Mouse (Mus musculus): Measurements from ENCODE around the gene Fbxl15. TPM values are rescaled to one million over a fixed set of nuclear protein-coding genes. Genes with fewer than 3 reads are reported as not detected.

The Fbxl15 gene
- polyA plus RNA-seq, 1 experiment, result not detected

GRCm38 (mm10) chr19:46369204-46369603, 41.2 kb downstream of the Fbxl15 start:
- Histone ChIP-seq H3K27ac (ENCODE audit: insufficient read depth, low read depth, low read length) (no peak overlapping the region), H3K4me3 (ENCODE audit: insufficient read depth, low read depth, low read length) (no peak overlapping the region), H3K4me1 (ENCODE audit: control insufficient read depth, insufficient read depth, low read length) (peaks cover 16% of the 10 kb centered on the region)
- no peak for TF ChIP-seq CTCF (IDR thresholded peaks at IDR 0.05; ENCODE audit: insufficient read depth, low read depth, low read length)
- no peak for TF ChIP-seq POLR2A (IDR thresholded peaks at IDR 0.05; ENCODE audit: insufficient read depth, low read depth, low read length)
- 25% methylated on average over 4 of the region's 4 CpGs for WGBS

GRCm38 (mm10) chr19:46374477-46375088, 46.6 kb downstream of the Fbxl15 start:
- WGBS, result 47% methylated on average over 21 of the region's 21 CpGs
- peaks cover 11% of the 10 kb centered on the region for H3K4me1 ChIP-seq (ENCODE audit: control insufficient read depth, insufficient read depth, low read length)
- no peak overlapping the region for H3K4me3 ChIP-seq (ENCODE audit: insufficient read depth, low read depth, low read length)
- TF ChIP-seq POLR2A (IDR thresholded peaks at IDR 0.05; ENCODE audit: insufficient read depth, low read depth, low read length), result no peak
- H3K27ac ChIP-seq (ENCODE audit: insufficient read depth, low read depth, low read length), result no peak overlapping the region

GRCm38 (mm10) chr19:46375489-46375888, 47.5 kb downstream of the Fbxl15 start:
- TF ChIP-seq CTCF (IDR thresholded peaks at IDR 0.05; ENCODE audit: insufficient read depth, low read depth, low read length), result no peak
- no peak for TF ChIP-seq POLR2A (IDR thresholded peaks at IDR 0.05; ENCODE audit: insufficient read depth, low read depth, low read length)
- Histone ChIP-seq H3K4me3 (ENCODE audit: insufficient read depth, low read depth, low read length) (no peak overlapping the region), H3K4me1 (ENCODE audit: control insufficient read depth, insufficient read depth, low read length) (peaks cover 11% of the 10 kb centered on the region), H3K27ac (ENCODE audit: insufficient read depth, low read depth, low read length) (no peak overlapping the region)
- 27% methylated on average over 5 of the region's 5 CpGs for WGBS

- peaks cover 11% of the 10 kb centered on the region for H3K4me1 ChIP-seq (ENCODE audit: control insufficient read depth, insufficient read depth, low read length)
- no peak overlapping the region for H3K4me3 ChIP-seq (ENCODE audit: insufficient read depth, low read depth, low read length)
- 37% methylated on average over 4 of the region's 4 CpGs for WGBS
- TF ChIP-seq CTCF (IDR thresholded peaks at IDR 0.05; ENCODE audit: insufficient read depth, low read depth, low read length) (no peak), POLR2A (IDR thresholded peaks at IDR 0.05; ENCODE audit: insufficient read depth, low read depth, low read length) (no peak)
- no peak overlapping the region for H3K27ac ChIP-seq (ENCODE audit: insufficient read depth, low read depth, low read length)
Observed at GRCm38 (mm10) chr19:46375891-46376290, 47.9 kb downstream of the Fbxl15 start.

Other genes starting within 250 kb of the Fbxl15 start
- not detected in 2 replicates for gene Elovl3, start 196.3 kb upstream of the Fbxl15 start, polyA plus RNA-seq (2012; ENCODE audit: insufficient read depth, insufficient read length, low replicate concordance, missing spikeins)
- gene Pitx3, start 179.9 kb upstream of the Fbxl15 start, polyA plus RNA-seq (2012; ENCODE audit: insufficient read depth, insufficient read length, low replicate concordance, missing spikeins), result not detected in 2 replicates
- 348 TPM in 1 of 2 replicates, not detected in the other for gene Gbf1, start 175.7 kb upstream of the Fbxl15 start, polyA plus RNA-seq (2012; ENCODE audit: insufficient read depth, insufficient read length, low replicate concordance, missing spikeins)
- not detected in 2 replicates for gene Nfkb2, start 23.9 kb upstream of the Fbxl15 start, polyA plus RNA-seq (2012; ENCODE audit: insufficient read depth, insufficient read length, low replicate concordance, missing spikeins)
- not detected in 2 replicates for gene Psd, start 1.0 kb upstream of the Fbxl15 start, polyA plus RNA-seq (2012; ENCODE audit: insufficient read depth, insufficient read length, low replicate concordance, missing spikeins)
- not detected in 2 replicates for gene Cuedc2, start 10.5 kb downstream of the Fbxl15 start, polyA plus RNA-seq (2012; ENCODE audit: insufficient read depth, insufficient read length, low replicate concordance, missing spikeins)
- gene Mfsd13a, start 12.9 kb downstream of the Fbxl15 start, polyA plus RNA-seq (2012; ENCODE audit: insufficient read depth, insufficient read length, low replicate concordance, missing spikeins), result not detected in 2 replicates
- not detected in 2 replicates for gene 2310034G01Rik, start 22.1 kb downstream of the Fbxl15 start, polyA plus RNA-seq (2012; ENCODE audit: insufficient read depth, insufficient read length, low replicate concordance, missing spikeins)
- gene Actr1a, start 67.6 kb downstream of the Fbxl15 start, polyA plus RNA-seq (2012; ENCODE audit: insufficient read depth, insufficient read length, low replicate concordance, missing spikeins), result 623 TPM in 1 of 2 replicates, not detected in the other
- not detected in 2 replicates for gene Sufu, start 68.7 kb downstream of the Fbxl15 start, polyA plus RNA-seq (2012; ENCODE audit: insufficient read depth, insufficient read length, low replicate concordance, missing spikeins)
- not detected in 2 replicates for gene Trim8, start 173.5 kb downstream of the Fbxl15 start, polyA plus RNA-seq (2012; ENCODE audit: insufficient read depth, insufficient read length, low replicate concordance, missing spikeins)
- not detected in 2 replicates for gene Arl3, start 245.0 kb downstream of the Fbxl15 start, polyA plus RNA-seq (2012; ENCODE audit: insufficient read depth, insufficient read length, low replicate concordance, missing spikeins)
- not detected in 2 replicates for gene Sfxn2, start 245.2 kb downstream of the Fbxl15 start, polyA plus RNA-seq (2012; ENCODE audit: insufficient read depth, insufficient read length, low replicate concordance, missing spikeins)

All from olfactory bulb, adult 2 months (tissue).